Mouse (Mus musculus): ENCODE measurements around the gene Trip4. TPM values are rescaled to one million over a fixed set of nuclear protein-coding genes. Genes with fewer than 3 reads are reported as not detected.

Gene Trip4
- total and polyA plus RNA-seq, 3 experiments = 5.9 to 16.5 (median 15.2) TPM

DNA sequence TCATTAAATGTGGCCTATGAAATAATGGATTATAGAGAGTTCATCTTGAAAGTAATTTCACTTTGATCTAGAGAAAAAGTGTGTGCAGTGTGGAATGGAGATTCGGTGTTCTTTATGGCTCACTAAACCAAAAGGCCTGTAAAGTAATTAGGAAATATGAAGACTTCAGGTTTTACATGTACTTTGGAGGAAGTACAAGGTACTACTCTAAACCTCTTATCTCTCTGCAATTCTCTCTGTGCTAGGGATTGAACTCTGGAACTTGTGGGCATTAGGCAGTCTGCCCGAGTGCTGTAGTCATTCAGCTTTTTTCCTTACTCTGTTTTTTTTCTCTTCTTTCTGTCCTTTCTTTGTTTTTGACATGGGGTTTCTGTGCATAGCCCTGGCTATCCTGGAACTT is 11.6 kb downstream of the Trip4 start:
- intact Hi-C loops (cut with DNase I) = no loop called here
- DNase-seq = no peak
- whole genome bisulfite sequencing = 95% methylated on average over 2 of the region's 2 CpGs
- H3K9ac ChIP-seq (ENCODE audit: low read depth, low read length) = no peak overlapping the region
- H3K4me3 ChIP-seq = no peak overlapping the region
- H3K27me3 ChIP-seq (ENCODE audit: control insufficient read depth, insufficient read depth, low read length) = no peaks in the 10 kb centered on the region
- no peaks in the 10 kb centered on the region for H3K79me2 ChIP-seq (replicated peaks; ENCODE audit: control insufficient read depth, insufficient read depth, low read length)
- TF ChIP-seq CTCF (IDR thresholded peaks at IDR 0.05) (no peak), POLR2A (IDR thresholded peaks at IDR 0.05; ENCODE audit: insufficient read depth, low read depth, low read length) (no peak), EP300 (IDR thresholded peaks at IDR 0.05; ENCODE audit: insufficient read depth, low read depth, low read length) (no peak)
- no peak overlapping the region for H3K27ac ChIP-seq
- H3K36me3 ChIP-seq (ENCODE audit: control insufficient read depth, insufficient read depth, low read length) = no peaks in the 10 kb centered on the region
- no peaks in the 10 kb centered on the region for H3K4me1 ChIP-seq (ENCODE audit: control insufficient read depth, insufficient read depth, low read length)

DNA sequence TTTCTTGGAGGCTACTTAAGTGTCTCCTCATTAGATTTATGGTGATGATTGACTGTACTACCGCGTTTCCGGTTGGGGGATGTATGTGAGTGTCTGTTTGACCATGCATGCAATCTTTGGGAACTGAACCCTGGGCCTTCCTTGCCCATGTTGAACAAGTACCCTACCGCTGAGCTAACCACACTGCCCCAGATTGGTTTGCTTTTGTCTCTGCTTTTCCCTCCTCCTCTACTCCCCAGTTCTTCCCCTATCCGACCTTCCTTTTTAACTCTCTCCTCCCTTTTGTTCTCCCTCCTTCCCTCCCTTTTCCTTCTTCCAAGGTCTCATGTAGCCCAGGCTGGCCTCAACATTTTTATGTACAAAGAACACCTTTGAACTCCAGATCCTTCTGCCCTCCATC is 17.5 kb downstream of the Trip4 start:
- 7% methylated on average over 5 of the region's 5 CpGs for WGBS
- H3K36me3 ChIP-seq (ENCODE audit: control insufficient read depth, insufficient read depth, low read length) = no peaks in the 10 kb centered on the region
- no peak for DNase-seq
- no peak overlapping the region for H3K27ac ChIP-seq
- intact Hi-C loops (cut with DNase I) = no loop called here
- H3K79me2 ChIP-seq (replicated peaks; ENCODE audit: control insufficient read depth, insufficient read depth, low read length) = no peaks in the 10 kb centered on the region
- no peak for TF ChIP-seq CTCF (IDR thresholded peaks at IDR 0.05)
- TF ChIP-seq EP300 (IDR thresholded peaks at IDR 0.05; ENCODE audit: insufficient read depth, low read depth, low read length) = no peak
- TF ChIP-seq POLR2A (IDR thresholded peaks at IDR 0.05; ENCODE audit: insufficient read depth, low read depth, low read length) = no peak
- no peak overlapping the region for H3K9ac ChIP-seq (ENCODE audit: low read depth, low read length)
- no peak overlapping the region for H3K4me3 ChIP-seq
- no peaks in the 10 kb centered on the region for H3K4me1 ChIP-seq (ENCODE audit: control insufficient read depth, insufficient read depth, low read length)
- no peaks in the 10 kb centered on the region for H3K27me3 ChIP-seq (ENCODE audit: control insufficient read depth, insufficient read depth, low read length)

DNA sequence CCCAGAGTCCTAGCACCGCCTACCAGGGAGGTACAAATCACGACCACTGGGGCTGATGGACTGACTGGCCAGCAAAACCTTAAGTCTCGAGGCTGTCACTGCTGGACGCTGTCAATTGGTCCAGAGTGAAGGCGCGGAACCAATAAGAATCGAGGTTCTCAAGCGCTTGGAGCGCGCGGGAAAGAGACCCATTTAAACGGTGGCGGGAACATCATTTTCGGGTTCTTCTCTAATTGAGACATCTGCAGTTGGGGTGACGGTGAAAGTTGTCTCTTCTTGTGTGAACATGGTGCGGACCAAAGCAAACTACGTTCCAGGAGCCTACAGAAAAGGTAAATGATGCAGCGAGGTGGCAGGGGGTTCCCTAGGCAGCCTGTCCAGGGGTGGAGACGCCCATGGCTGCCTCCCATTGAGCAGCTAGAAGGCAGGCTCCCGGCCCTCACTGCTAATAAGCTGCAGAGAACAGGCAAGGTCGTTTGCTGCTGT is 18.4 kb downstream of the Trip4 start, which contains the start of gene Pclaf:
Gene Pclaf (plus strand): TSS at position 95 of the 486 bp plus-strand sequence.
- Histone ChIP-seq H3K4me3 (peak within 1 kb of the TSS; percentile 25), H3K36me3 (ENCODE audit: control insufficient read depth, insufficient read depth, low read length) (no peaks in the 10 kb centered on the region), H3K9ac (ENCODE audit: low read depth, low read length) (no peak within 1 kb of the TSS), H3K79me2 (replicated peaks; ENCODE audit: control insufficient read depth, insufficient read depth, low read length) (no peaks in the 10 kb centered on the region), H3K4me1 (ENCODE audit: control insufficient read depth, insufficient read depth, low read length) (no peaks in the 10 kb centered on the region), H3K27ac (no peak within 1 kb of the TSS), H3K27me3 (ENCODE audit: control insufficient read depth, insufficient read depth, low read length) (no peaks in the 10 kb centered on the region)
- under 1% methylated on average over 21 of the region's 21 CpGs for WGBS
- TF ChIP-seq CTCF (IDR thresholded peaks at IDR 0.05) (peak; percentile 17; the same call in 1 of the 2 replicates), POLR2A (IDR thresholded peaks at IDR 0.05; ENCODE audit: insufficient read depth, low read depth, low read length) (no peak)
- intact Hi-C loops (cut with DNase I) = no loop called here
- DNase-seq = peak; percentile 59 to 74

DNA sequence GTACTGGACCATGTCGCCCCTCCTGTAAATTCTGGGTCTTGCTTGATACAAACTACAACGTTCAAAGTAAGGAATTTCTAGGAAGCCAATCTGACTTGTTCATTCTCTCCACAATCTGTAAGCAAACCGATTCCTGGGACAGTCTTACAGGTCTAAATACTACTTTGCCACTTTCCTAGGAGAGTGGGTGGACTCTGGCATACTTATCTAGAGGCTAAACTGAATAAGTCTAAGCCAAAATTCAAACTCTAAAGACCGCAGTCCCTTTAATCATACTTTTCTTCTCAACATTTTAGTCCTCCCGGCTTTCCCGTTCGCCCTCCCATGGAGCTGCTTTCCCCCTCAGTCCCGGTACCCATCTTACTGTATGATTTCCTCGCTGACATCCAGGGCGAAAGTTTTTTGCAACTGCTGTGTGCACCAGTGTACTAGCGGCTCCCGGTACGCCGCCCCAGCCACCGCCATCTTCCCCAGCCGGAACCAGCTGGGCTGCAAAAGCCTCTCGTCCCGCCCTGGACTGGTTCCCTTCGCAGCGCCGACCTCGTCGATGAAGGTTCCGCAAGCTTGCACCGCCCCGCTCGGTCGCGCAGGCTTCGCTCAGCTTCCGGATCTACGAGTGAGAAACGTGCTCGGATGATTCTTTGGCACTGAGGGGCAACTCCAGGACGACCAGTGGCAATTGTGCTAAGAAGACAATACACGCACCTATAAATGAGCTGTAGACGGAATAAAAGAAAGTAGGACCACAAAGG is 23.9 kb downstream of the Trip4 start:
- intact Hi-C loops (cut with DNase I) = loop anchor here (2.0 kb wide), 1 partner anchor 24 kb away; the partner anchor contains the start of genes Csnk1g1 and Trip4
- H3K27me3 ChIP-seq (ENCODE audit: control insufficient read depth, insufficient read depth, low read length) = no peaks in the 10 kb centered on the region
- DNase-seq = peak; percentile 92
- H3K4me3 ChIP-seq = peak overlapping the region; percentile 54
- no peaks in the 10 kb centered on the region for H3K36me3 ChIP-seq (ENCODE audit: control insufficient read depth, insufficient read depth, low read length)
- peak overlapping the region; percentile 63 for H3K9ac ChIP-seq (ENCODE audit: low read depth, low read length)
- under 1% methylated on average over 37 of the region's 37 CpGs for WGBS
- no peaks in the 10 kb centered on the region for H3K79me2 ChIP-seq (replicated peaks; ENCODE audit: control insufficient read depth, insufficient read depth, low read length)
- H3K27ac ChIP-seq = peak overlapping the region; percentile 68
- TF ChIP-seq CTCF (IDR thresholded peaks at IDR 0.05) (peak; percentile 32), EP300 (IDR thresholded peaks at IDR 0.05; ENCODE audit: insufficient read depth, low read depth, low read length) (0 out of 2 replicates have a peak, but pooled peaks have one; percentile 22), POLR2A (IDR thresholded peaks at IDR 0.05; ENCODE audit: insufficient read depth, low read depth, low read length) (peak; percentile 85)
- no peaks in the 10 kb centered on the region; the same call in 1 of the 2 replicates for H3K4me1 ChIP-seq (ENCODE audit: control insufficient read depth, insufficient read depth, low read length)

DNA sequence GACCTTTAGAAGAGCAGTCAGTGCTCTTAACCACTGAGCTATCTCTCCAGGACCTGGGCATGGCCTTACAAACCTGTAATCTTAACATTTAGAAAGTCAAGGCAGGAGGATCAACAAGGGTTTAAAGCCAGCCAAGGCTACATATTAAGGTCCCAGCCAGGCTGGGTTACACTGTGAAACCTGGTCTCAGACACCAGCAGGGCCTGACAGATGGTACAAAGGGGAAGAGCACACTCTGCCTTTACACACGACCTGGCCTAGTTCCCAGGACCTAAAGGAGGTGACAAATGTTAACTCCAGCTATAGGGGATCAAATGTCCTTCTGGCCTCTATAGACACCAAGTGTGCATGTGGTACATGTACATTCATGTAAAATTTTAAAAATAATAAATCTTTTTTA is 48.9 kb downstream of the Trip4 start:
- H3K36me3 ChIP-seq (ENCODE audit: control insufficient read depth, insufficient read depth, low read length) = no peaks in the 10 kb centered on the region
- H3K27me3 ChIP-seq (ENCODE audit: control insufficient read depth, insufficient read depth, low read length) = no peaks in the 10 kb centered on the region
- H3K79me2 ChIP-seq (replicated peaks; ENCODE audit: control insufficient read depth, insufficient read depth, low read length) = no peaks in the 10 kb centered on the region
- DNase-seq = no peak
- TF ChIP-seq CTCF (IDR thresholded peaks at IDR 0.05) (no peak), EP300 (IDR thresholded peaks at IDR 0.05; ENCODE audit: insufficient read depth, low read depth, low read length) (no peak), POLR2A (IDR thresholded peaks at IDR 0.05; ENCODE audit: insufficient read depth, low read depth, low read length) (no peak)
- 58% methylated on average over 1 of the region's 1 CpGs for WGBS
- H3K4me3 ChIP-seq = no peak overlapping the region
- intact Hi-C loops (cut with DNase I) = no loop called here
- H3K27ac ChIP-seq = no peak overlapping the region
- H3K4me1 ChIP-seq (ENCODE audit: control insufficient read depth, insufficient read depth, low read length) = no peaks in the 10 kb centered on the region
- no peak overlapping the region for H3K9ac ChIP-seq (ENCODE audit: low read depth, low read length)

DNA sequence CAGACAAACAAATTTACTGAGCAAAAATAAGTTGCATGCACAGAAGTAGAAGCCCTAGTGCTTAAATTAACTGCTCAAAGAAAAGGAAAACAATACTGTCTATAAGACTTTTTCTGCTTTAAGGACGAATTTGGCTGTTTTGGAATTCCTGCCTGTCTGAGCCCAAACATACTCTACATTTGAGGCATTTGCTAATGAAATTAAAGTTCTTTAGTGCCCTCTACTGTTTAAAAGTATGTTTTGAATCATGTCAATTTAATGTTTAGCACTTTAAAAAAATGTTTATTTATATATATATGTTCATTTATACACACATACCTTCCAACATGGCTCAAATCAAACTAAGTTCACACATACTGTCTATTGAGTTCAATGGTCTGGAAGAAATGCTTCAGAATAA is 58.4 kb downstream of the Trip4 start:
- peaks cover 2% of the 10 kb centered on the region for H3K36me3 ChIP-seq (ENCODE audit: control insufficient read depth, insufficient read depth, low read length)
- H3K27me3 ChIP-seq (ENCODE audit: control insufficient read depth, insufficient read depth, low read length) = no peaks in the 10 kb centered on the region
- H3K9ac ChIP-seq (ENCODE audit: low read depth, low read length) = no peak overlapping the region
- TF ChIP-seq EP300 (IDR thresholded peaks at IDR 0.05; ENCODE audit: insufficient read depth, low read depth, low read length) (no peak), POLR2A (IDR thresholded peaks at IDR 0.05; ENCODE audit: insufficient read depth, low read depth, low read length) (no peak), CTCF (IDR thresholded peaks at IDR 0.05) (peak; percentile 68)
- H3K79me2 ChIP-seq (replicated peaks; ENCODE audit: control insufficient read depth, insufficient read depth, low read length) = no peaks in the 10 kb centered on the region
- DNase-seq = no peak
- no peak overlapping the region for H3K27ac ChIP-seq
- intact Hi-C loops (cut with DNase I) = loop anchor here (1.0 kb wide), 1 partner anchor 244 kb away; no protein-coding TSS in a partner anchor
- no peak overlapping the region for H3K4me3 ChIP-seq
- WGBS = 36% methylated on average over 1 of the region's 1 CpGs
- H3K4me1 ChIP-seq (ENCODE audit: control insufficient read depth, insufficient read depth, low read length) = peaks cover 2% of the 10 kb centered on the region; the same call in 1 of the 2 replicates

All from heart, adult 2 months (tissue).